Mouse (Mus musculus): Measurements from ENCODE around the gene Nedd4. TPM values are rescaled to one million over a fixed set of nuclear protein-coding genes. Genes with fewer than 3 reads are reported as not detected.

Nedd4 gene
- polyA plus RNA-seq, 1 experiment from 2014 or later, result 195 TPM

DNA sequence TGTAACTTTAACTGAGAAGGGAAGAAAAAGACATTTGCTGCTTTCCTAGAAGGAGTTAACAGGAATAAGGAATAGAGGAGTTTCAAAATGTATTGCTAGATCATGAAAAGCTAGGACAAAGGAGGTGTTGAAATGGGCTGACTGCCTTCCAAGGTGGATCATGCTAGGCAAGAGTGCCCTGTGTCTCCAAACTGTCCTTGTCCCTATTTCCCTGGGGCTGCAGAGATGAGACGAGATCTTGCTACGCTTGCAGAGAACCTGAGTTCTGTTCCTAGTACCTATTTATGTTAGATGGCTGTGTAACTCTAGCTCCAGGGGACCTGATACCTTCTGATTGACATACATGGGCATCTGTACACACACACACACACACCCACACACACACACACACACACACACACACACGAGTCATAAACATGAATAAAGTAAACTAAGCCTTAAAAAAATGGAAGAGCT lies 13.6 kb downstream of the Nedd4 start:
- Histone ChIP-seq H3K9ac (ENCODE audit: low read length) (no peak overlapping the region), H3K9me3 (ENCODE audit: control insufficient read depth, low read length) (no peaks in the 10 kb centered on the region), H3K4me2 (replicated peaks; ENCODE audit: low read depth) (no peak overlapping the region), H3K27me3 (ENCODE audit: control insufficient read depth, insufficient read depth, low read length) (no peaks in the 10 kb centered on the region), H3K4me1 (replicated peaks; ENCODE audit: control insufficient read depth, insufficient read depth) (no peaks in the 10 kb centered on the region), H3K4me3 (ENCODE audit: low read depth, low read length) (no peak overlapping the region), H3K36me3 (ENCODE audit: control insufficient read depth, insufficient read depth, low read length) (peaks cover 40% of the 10 kb centered on the region), H3K27ac (replicated peaks) (no peak overlapping the region)
- no peak for ATAC-seq (ENCODE audit: low FRiP score, low TSS enrichment)
- no peak for DNase-seq (ENCODE audit: low spot score)
- 78% methylated on average over 3 of the region's 3 CpGs for WGBS
- TF ChIP-seq EP300 (optimal IDR thresholded peaks at IDR 0.05), result no peak
- TF ChIP-seq CTCF (IDR thresholded peaks at IDR 0.05; ENCODE audit: low read depth), result no peak

DNA sequence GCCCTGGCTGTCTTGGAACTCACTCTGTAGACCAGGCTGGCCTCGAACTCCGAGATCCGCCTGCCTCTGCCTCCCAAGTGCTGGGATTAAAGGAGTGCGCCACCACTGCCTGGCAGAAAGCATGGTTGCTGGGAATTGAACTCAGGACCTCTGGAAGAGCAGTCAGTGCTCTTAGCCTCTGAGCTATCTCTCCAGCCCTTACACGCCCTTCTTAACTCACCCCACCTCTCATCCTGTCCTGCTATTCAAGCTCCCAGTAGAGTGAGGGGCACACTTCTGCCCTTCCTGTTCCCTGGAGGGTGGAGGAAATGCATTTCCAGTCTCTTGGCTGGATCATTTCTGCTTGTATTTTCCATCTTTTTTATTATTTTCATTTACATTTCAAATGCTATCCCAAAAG lies 15.5 kb downstream of the Nedd4 start:
- TF ChIP-seq CTCF (IDR thresholded peaks at IDR 0.05; ENCODE audit: low read depth) (no peak), EP300 (optimal IDR thresholded peaks at IDR 0.05) (no peak)
- no peaks in the 10 kb centered on the region for H3K4me1 ChIP-seq (replicated peaks; ENCODE audit: control insufficient read depth, insufficient read depth)
- no peak overlapping the region for H3K4me3 ChIP-seq (ENCODE audit: low read depth, low read length)
- peaks cover 42% of the 10 kb centered on the region for H3K36me3 ChIP-seq (ENCODE audit: control insufficient read depth, insufficient read depth, low read length)
- no peak for DNase-seq (ENCODE audit: low spot score)
- H3K9ac ChIP-seq (ENCODE audit: low read length), result no peak overlapping the region
- no peak for ATAC-seq (ENCODE audit: low FRiP score, low TSS enrichment)
- H3K27ac ChIP-seq (replicated peaks), result no peak overlapping the region
- 84% methylated on average over 5 of the region's 5 CpGs for WGBS
- no peaks in the 10 kb centered on the region for H3K27me3 ChIP-seq (ENCODE audit: control insufficient read depth, insufficient read depth, low read length)
- H3K4me2 ChIP-seq (replicated peaks; ENCODE audit: low read depth), result no peak overlapping the region
- H3K9me3 ChIP-seq (ENCODE audit: control insufficient read depth, low read length), result no peaks in the 10 kb centered on the region

DNA sequence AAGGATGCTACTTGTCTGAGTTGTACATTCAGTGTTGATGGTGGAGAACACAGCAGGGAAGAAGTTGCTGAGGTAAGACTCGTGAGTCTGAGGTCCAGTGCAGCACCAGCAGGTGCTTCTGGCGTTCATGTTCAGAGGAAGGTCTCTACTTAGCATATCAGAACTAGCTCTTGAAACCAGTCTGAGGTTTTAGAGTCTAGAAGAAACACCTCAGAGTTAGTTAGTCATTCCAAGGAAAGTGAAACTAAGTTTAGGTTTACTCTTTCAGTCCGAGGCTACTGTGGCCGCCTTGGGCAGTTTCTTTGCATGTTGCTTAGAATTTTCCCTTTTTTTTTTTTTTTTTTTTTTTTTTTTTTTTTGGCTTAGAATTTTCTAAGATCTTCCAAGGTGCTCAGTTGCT lies 16.6 kb downstream of the Nedd4 start:
- Histone ChIP-seq H3K27me3 (ENCODE audit: control insufficient read depth, insufficient read depth, low read length) (no peaks in the 10 kb centered on the region), H3K4me1 (replicated peaks; ENCODE audit: control insufficient read depth, insufficient read depth) (no peaks in the 10 kb centered on the region), H3K27ac (replicated peaks) (no peak overlapping the region), H3K9ac (ENCODE audit: low read length) (no peak overlapping the region), H3K4me3 (ENCODE audit: low read depth, low read length) (no peak overlapping the region), H3K4me2 (replicated peaks; ENCODE audit: low read depth) (no peak overlapping the region), H3K36me3 (ENCODE audit: control insufficient read depth, insufficient read depth, low read length) (peaks cover 37% of the 10 kb centered on the region), H3K9me3 (ENCODE audit: control insufficient read depth, low read length) (no peaks in the 10 kb centered on the region)
- no peak for ATAC-seq (ENCODE audit: low FRiP score, low TSS enrichment)
- TF ChIP-seq CTCF (IDR thresholded peaks at IDR 0.05; ENCODE audit: low read depth), result no peak
- no peak for TF ChIP-seq EP300 (optimal IDR thresholded peaks at IDR 0.05)
- WGBS, result 59% methylated on average over 4 of the region's 4 CpGs
- no peak for DNase-seq (ENCODE audit: low spot score)

DNA sequence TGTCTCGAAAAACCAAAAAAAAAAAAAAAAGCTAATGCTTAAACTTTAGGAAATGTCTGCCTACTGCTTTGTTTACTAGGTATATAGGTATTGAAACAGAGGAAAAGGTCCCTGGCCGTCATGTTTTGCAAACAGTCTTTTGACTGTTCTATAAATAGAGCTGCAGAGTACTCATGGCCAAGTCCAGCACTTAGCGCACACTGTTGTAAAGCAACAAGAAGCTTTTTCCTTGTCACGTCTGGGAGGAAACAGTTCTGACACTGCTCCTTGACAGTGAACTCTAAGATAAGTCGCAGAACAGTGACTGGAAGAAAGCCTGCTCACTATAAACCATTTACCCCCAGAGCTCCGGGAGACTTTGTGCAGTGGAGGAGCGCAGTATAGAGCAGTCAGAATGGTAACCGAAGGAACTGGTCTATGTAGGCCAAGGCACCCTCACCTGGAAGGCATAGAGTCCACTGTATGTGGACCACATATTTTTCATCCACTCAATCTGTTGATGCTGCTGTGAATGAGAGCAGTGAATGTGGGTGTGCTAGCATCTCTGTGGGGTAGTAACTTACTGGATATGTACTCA lies 19.6 kb downstream of the Nedd4 start:
- Histone ChIP-seq H3K27me3 (ENCODE audit: control insufficient read depth, insufficient read depth, low read length) (no peaks in the 10 kb centered on the region), H3K27ac (replicated peaks) (no peak overlapping the region), H3K4me2 (replicated peaks; ENCODE audit: low read depth) (no peak overlapping the region), H3K4me1 (replicated peaks; ENCODE audit: control insufficient read depth, insufficient read depth) (no peaks in the 10 kb centered on the region), H3K4me3 (ENCODE audit: low read depth, low read length) (no peak overlapping the region), H3K9ac (ENCODE audit: low read length) (no peak overlapping the region), H3K9me3 (ENCODE audit: control insufficient read depth, low read length) (no peaks in the 10 kb centered on the region), H3K36me3 (ENCODE audit: control insufficient read depth, insufficient read depth, low read length) (peaks cover 29% of the 10 kb centered on the region)
- DNase-seq (ENCODE audit: low spot score) (no peak), ATAC-seq (ENCODE audit: low FRiP score, low TSS enrichment) (peak; percentile 38; the same call in 1 of the 2 replicates)
- WGBS, result 68% methylated on average over 8 of the region's 8 CpGs
- TF ChIP-seq CTCF (IDR thresholded peaks at IDR 0.05; ENCODE audit: low read depth) (no peak), EP300 (optimal IDR thresholded peaks at IDR 0.05) (no peak)

DNA sequence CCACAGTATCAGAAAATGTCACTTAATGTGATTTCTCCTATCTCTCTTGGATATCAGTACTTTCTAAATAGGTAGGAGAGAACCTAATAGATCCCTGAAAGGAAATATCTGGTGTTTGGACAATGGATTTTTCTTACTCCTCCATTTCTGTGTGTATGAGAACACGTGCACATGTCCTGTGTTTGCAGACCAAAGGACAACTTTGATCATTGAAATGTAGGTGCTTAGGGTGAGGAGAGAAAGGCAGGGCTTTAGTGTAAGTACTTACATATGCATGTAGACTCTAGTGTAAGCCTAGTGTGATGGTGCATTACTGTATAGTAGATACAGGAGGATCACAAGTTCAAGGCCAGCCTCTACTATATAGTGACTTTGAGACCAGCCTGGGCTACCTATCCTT lies 21.1 kb downstream of the Nedd4 start:
- WGBS, result 70% methylated on average over 1 of the region's 1 CpGs
- TF ChIP-seq CTCF (IDR thresholded peaks at IDR 0.05; ENCODE audit: low read depth) (no peak), EP300 (optimal IDR thresholded peaks at IDR 0.05) (no peak)
- H3K27me3 ChIP-seq (ENCODE audit: control insufficient read depth, insufficient read depth, low read length), result no peaks in the 10 kb centered on the region
- H3K9ac ChIP-seq (ENCODE audit: low read length), result no peak overlapping the region
- DNase-seq (ENCODE audit: low spot score), result no peak
- no peak for ATAC-seq (ENCODE audit: low FRiP score, low TSS enrichment)
- no peaks in the 10 kb centered on the region for H3K4me1 ChIP-seq (replicated peaks; ENCODE audit: control insufficient read depth, insufficient read depth)
- H3K4me2 ChIP-seq (replicated peaks; ENCODE audit: low read depth), result no peak overlapping the region
- no peak overlapping the region for H3K27ac ChIP-seq (replicated peaks)
- H3K36me3 ChIP-seq (ENCODE audit: control insufficient read depth, insufficient read depth, low read length), result peaks cover 29% of the 10 kb centered on the region
- H3K9me3 ChIP-seq (ENCODE audit: control insufficient read depth, low read length), result no peaks in the 10 kb centered on the region
- no peak overlapping the region for H3K4me3 ChIP-seq (ENCODE audit: low read depth, low read length)

DNA sequence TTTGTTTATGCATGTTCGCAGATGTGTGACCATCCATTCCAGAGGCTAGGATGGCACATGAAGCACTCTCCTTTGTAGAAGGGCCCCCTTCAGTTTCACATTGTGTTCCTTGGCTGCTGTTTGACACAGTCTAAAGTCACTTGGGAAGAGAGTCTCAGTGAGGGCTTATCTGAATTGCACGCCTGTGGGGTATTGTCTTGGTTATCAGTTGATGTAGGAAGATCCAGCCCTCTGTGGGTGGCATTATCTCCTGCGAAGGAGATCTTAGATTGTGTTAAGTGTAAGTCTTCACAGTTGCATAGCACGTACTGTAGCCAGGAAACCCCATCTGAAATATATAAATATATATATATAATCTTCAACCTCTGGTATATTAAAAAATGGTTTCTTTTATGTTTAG lies 23.1 kb downstream of the Nedd4 start:
- H3K27ac ChIP-seq (replicated peaks), result no peak overlapping the region
- H3K36me3 ChIP-seq (ENCODE audit: control insufficient read depth, insufficient read depth, low read length), result peaks cover 24% of the 10 kb centered on the region
- no peaks in the 10 kb centered on the region for H3K4me1 ChIP-seq (replicated peaks; ENCODE audit: control insufficient read depth, insufficient read depth)
- DNase-seq (ENCODE audit: low spot score) (no peak), ATAC-seq (ENCODE audit: low FRiP score, low TSS enrichment) (no peak)
- H3K9me3 ChIP-seq (ENCODE audit: control insufficient read depth, low read length), result no peaks in the 10 kb centered on the region
- no peak overlapping the region for H3K9ac ChIP-seq (ENCODE audit: low read length)
- no peak for TF ChIP-seq EP300 (optimal IDR thresholded peaks at IDR 0.05)
- TF ChIP-seq CTCF (IDR thresholded peaks at IDR 0.05; ENCODE audit: low read depth), result no peak
- H3K4me3 ChIP-seq (ENCODE audit: low read depth, low read length), result no peak overlapping the region
- no peaks in the 10 kb centered on the region for H3K27me3 ChIP-seq (ENCODE audit: control insufficient read depth, insufficient read depth, low read length)
- no peak overlapping the region for H3K4me2 ChIP-seq (replicated peaks; ENCODE audit: low read depth)
- WGBS, result 88% methylated on average over 4 of the region's 4 CpGs
